Mouse (Mus musculus) adrenal gland, adult 8-10 months (tissue): Measurements from ENCODE around the gene Amdhd1. TPM values are rescaled to one million over a fixed set of nuclear protein-coding genes. Genes with fewer than 3 reads are reported as not detected.
"Not testable (repeated sequence)": the region's sequence is repeated elsewhere in the genome, so short reads cannot be mapped to it uniquely, and the experiment has no call there.

Source experiments
- DNase-seq: peaks from one replicate; pipeline ENCODE4 v3.0.0; 2022
- total RNA-seq, 4 experiments: library from RNA; stranded (reverse); gene quantifications; 2 replicates each; pipeline ENCODE4 v1.2.4; 2022

Gene Amdhd1
- under 1 TPM in 1 of 4 experiments, not detected in 3; 0.12 TPM for total RNA-seq

GRCm38 (mm10) chr10:93539775-93540430 is at the start of gene Amdhd1:
Amdhd1 (minus strand) TSS chr10:93540033.
- DNase-seq: peak; percentile 76

- peak; percentile 89 for DNase-seq
These were observed 49.5 kb upstream of the Amdhd1 start, which contains the start of gene Snrpf for GRCm38 (mm10) chr10:93589281-93589848. Snrpf (minus strand) TSS chr10:93589706.

GRCm38 (mm10) chr10:93588796-93589195 is 49.0 kb upstream of the Amdhd1 start:
- DNase-seq: no peak

GRCm38 (mm10) chr10:93577271-93577886 is 37.5 kb upstream of the Amdhd1 start:
- DNase-seq: peak; percentile 48

GRCm38 (mm10) chr10:93575960-93576359 is 36.1 kb upstream of the Amdhd1 start:
- no peak for DNase-seq

- no peak for DNase-seq
These were observed 35.1 kb upstream of the Amdhd1 start for GRCm38 (mm10) chr10:93574966-93575365.

- DNase-seq: no peak
These were observed 32.4 kb upstream of the Amdhd1 start for GRCm38 (mm10) chr10:93572209-93572608.

- no peak for DNase-seq
These were observed 28.8 kb upstream of the Amdhd1 start for GRCm38 (mm10) chr10:93568671-93569070.

GRCm38 (mm10) chr10:93567841-93568566 is 28.2 kb upstream of the Amdhd1 start:
- DNase-seq: no peak

- no peak for DNase-seq
These were observed 27.2 kb upstream of the Amdhd1 start for GRCm38 (mm10) chr10:93567066-93567465.

- no peak for DNase-seq
These were observed 24.8 kb upstream of the Amdhd1 start for GRCm38 (mm10) chr10:93564518-93565090.

- DNase-seq: peak; percentile 76
These were observed 20.0 kb upstream of the Amdhd1 start for GRCm38 (mm10) chr10:93559786-93560185.

GRCm38 (mm10) chr10:93557971-93558370 is 18.1 kb upstream of the Amdhd1 start:
- DNase-seq: not testable (repeated sequence)

- DNase-seq: no peak
These were observed 12.8 kb upstream of the Amdhd1 start for GRCm38 (mm10) chr10:93552596-93552995.

- DNase-seq: no peak
These were observed 10.0 kb upstream of the Amdhd1 start for GRCm38 (mm10) chr10:93549821-93550220.

GRCm38 (mm10) chr10:93548991-93549390 is 9.2 kb upstream of the Amdhd1 start:
- DNase-seq: peak; percentile 25

- DNase-seq: no peak
These were observed 8.0 kb upstream of the Amdhd1 start for GRCm38 (mm10) chr10:93547741-93548270.

GRCm38 (mm10) chr10:93544172-93544571 is 4.3 kb upstream of the Amdhd1 start:
- DNase-seq: no peak

GRCm38 (mm10) chr10:93543176-93543575 is 3.3 kb upstream of the Amdhd1 start:
- no peak for DNase-seq

- DNase-seq: no peak
These were observed 2.5 kb upstream of the Amdhd1 start for GRCm38 (mm10) chr10:93542356-93542755.

- DNase-seq: no peak
These were observed 1.8 kb upstream of the Amdhd1 start for GRCm38 (mm10) chr10:93541585-93541984.

GRCm38 (mm10) chr10:93540431-93541210 is 788 bp upstream of the Amdhd1 start, which contains the start of gene Ccdc38:
Ccdc38 (plus strand) TSS chr10:93540632.
- no peak for DNase-seq
